Mouse (Mus musculus) neural tube, embryonic 15.5 days (tissue): ENCODE data around the gene Gm11020. TPM values are rescaled to one million over a fixed set of nuclear protein-coding genes. Genes with fewer than 3 reads are reported as not detected.

Experiments
- ATAC-seq: fragments of 200-750 bp; cut with Nextera tagmentation; 2 replicates; pipeline ENCODE4 v1.8.0; 2017; ENCODE audit warnings: mild to moderate bottlenecking, moderate TSS enrichment, moderate library complexity; ENCODE audit not compliant: low FRiP score
- H3K27ac ChIP-seq: fragments of 300-500 bp; sonication (generic); replicated peaks from 2 replicates; pipeline ENCODE4 v1.5.1; 2015; ENCODE audit warnings: mild to moderate bottlenecking, inconsistent platforms
- H3K27me3 ChIP-seq: fragments of 300-500 bp; sonication (generic); replicated peaks from 2 replicates; pipeline ENCODE4 v1.6.1; 2015; ENCODE audit warnings: inconsistent platforms
- H3K36me3 ChIP-seq: fragments of 300-500 bp; sonication (generic); 2 replicates; pipeline ENCODE4 v1.6.1; 2015; ENCODE audit warnings: inconsistent platforms
- H3K4me1 ChIP-seq: fragments of 300-500 bp; sonication (generic); 2 replicates; pipeline ENCODE4 v1.6.1; 2015; ENCODE audit warnings: inconsistent platforms
- H3K4me2 ChIP-seq: fragments of 300-500 bp; sonication (generic); 2 replicates; pipeline ENCODE4 v1.6.1; 2015; ENCODE audit warnings: inconsistent platforms, mild to moderate bottlenecking, moderate library complexity
- H3K4me3 ChIP-seq: fragments of 300-500 bp; sonication (generic); replicated peaks from 2 replicates; pipeline ENCODE4 v1.5.1; 2015; ENCODE audit warnings: mild to moderate bottlenecking, inconsistent platforms
- H3K9ac ChIP-seq: fragments of 300-500 bp; sonication (generic); replicated peaks from 2 replicates; pipeline ENCODE4 v1.6.1; 2015; ENCODE audit warnings: mild to moderate bottlenecking, inconsistent platforms
- H3K9me3 ChIP-seq: fragments of 300-500 bp; sonication (generic); replicated peaks from 2 replicates; pipeline ENCODE4 v1.6.1; 2016; ENCODE audit warnings: inconsistent platforms
- WGBS: fragments of 180-500 bp; shearing (Covaris S2); methylation state at CpG from one replicate; pipeline ENCODE4 v1.1.7; 2015; ENCODE audit warnings: mixed read lengths; 5-methylcytosine and 5-hydroxymethylcytosine counted together
- polyA plus RNA-seq: library from polyadenylated mRNA; unstranded; fragments of >200 nt; fragmentation: Nextera tagmentation; extraction: Ambion mirVana; gene quantifications from 2 replicates; pipeline ENCODE4 v1.2.1, GENCODE M21; 2015

The Gm11020 gene
- polyA plus RNA-seq, 1 experiment from 2014 or later: not detected

DNA sequence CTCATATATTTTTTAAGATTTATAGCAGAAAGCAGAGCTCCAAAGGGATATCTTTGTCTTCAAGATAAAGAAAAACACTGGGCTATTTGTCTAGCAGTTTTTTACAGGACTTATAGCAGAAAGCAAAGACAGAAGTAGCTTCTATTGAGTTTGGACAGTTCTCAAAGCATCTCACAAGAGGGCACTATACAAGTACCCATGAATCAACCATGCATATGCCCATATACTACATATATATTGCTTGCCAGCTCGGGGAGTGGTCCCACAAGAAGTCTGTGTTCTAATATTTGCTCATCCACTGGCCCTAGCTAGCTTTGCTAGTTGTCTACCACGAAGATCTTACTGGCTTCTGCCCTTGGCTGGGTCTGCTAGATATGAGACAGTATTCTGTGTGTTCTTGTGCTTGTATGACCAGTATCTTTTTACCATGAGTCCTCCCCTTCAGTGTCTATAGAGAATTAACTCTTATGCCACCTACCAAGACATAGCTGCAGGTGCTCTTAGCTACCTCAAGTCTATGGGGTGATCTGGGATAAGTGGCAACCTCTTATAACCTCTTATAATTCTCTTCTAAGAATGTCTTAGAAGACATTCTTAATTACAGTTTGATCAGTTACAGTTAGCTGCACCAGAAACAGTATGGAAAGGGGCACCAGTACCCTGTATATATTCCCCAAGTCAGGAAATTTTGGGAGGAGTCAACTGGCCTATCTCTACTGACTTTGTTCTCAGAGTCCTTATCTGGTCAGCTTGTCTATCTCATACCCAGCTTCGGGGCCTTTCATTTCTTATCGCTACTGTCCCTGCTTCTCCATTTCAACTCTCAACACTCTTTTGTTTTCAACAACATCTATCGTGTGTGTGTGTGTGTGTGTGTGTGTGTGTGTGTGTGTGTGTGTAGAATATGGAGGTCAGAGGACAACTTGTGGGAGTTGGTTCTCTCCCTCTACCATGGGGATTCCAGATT, 11.6 kb downstream of the Gm11020 start:
- Histone ChIP-seq H3K4me1 (no peaks in the 10 kb centered on the region), H3K4me3 (no peak overlapping the region), H3K27me3 (no peaks in the 10 kb centered on the region), H3K36me3 (no peaks in the 10 kb centered on the region), H3K27ac (no peak overlapping the region), H3K9ac (no peak overlapping the region), H3K9me3 (no peaks in the 10 kb centered on the region), H3K4me2 (no peak overlapping the region)
- ATAC-seq: no peak
- 83% methylated on average over 5 of the region's 5 CpGs for WGBS

DNA sequence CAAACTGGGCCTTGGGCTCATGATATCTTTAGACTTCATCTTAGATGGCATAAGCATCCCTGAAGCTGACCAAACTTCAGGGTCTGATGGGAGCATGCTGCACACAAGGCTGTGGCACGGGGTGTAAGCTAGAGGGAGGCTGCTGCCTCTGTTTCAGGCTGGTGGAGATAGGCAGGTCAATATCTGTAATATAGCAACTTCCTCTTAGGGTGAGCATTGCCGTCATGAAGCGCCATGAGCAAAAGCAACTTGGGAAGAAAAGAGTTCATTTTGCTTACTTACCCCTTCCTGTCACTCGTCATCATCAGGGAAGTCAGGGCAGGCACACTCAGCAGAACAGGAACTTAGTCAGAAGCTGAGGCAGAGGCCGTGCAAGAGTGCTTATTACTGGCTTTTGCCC, 12.4 kb downstream of the Gm11020 start:
- Histone ChIP-seq H3K27me3 (no peaks in the 10 kb centered on the region), H3K9ac (no peak overlapping the region), H3K9me3 (no peaks in the 10 kb centered on the region), H3K27ac (no peak overlapping the region), H3K4me3 (no peak overlapping the region), H3K4me1 (no peaks in the 10 kb centered on the region), H3K4me2 (no peak overlapping the region), H3K36me3 (no peaks in the 10 kb centered on the region)
- ATAC-seq: no peak
- 76% methylated on average over 5 of the region's 5 CpGs for WGBS

DNA sequence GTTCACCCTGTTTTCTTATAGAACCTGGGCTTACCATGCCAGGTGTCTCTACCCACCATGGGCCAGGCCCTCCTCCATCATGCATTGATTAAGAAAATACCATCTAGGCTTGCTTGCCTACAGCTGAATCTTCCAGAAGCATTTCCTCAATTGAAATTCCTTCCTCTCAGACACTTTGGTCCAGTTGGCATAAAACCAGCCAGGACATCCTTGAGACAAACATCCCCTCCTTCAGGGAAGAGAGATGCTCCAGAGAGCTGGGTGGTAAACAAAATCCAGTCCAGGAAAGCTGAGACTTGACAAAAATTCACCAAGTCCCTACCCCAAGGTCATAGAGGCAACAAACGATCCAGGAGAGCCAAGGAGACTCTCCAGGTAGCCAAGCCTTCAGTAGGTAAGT, 12.8 kb downstream of the Gm11020 start:
- WGBS: 75% methylated on average over 1 of the region's 1 CpGs
- Histone ChIP-seq H3K4me1 (peaks cover under 1% of the 10 kb centered on the region; the same call in 1 of the 2 replicates), H3K36me3 (no peaks in the 10 kb centered on the region), H3K9ac (no peak overlapping the region), H3K4me2 (no peak overlapping the region), H3K9me3 (no peaks in the 10 kb centered on the region), H3K27ac (no peak overlapping the region), H3K4me3 (no peak overlapping the region), H3K27me3 (no peaks in the 10 kb centered on the region)
- ATAC-seq: no peak

DNA sequence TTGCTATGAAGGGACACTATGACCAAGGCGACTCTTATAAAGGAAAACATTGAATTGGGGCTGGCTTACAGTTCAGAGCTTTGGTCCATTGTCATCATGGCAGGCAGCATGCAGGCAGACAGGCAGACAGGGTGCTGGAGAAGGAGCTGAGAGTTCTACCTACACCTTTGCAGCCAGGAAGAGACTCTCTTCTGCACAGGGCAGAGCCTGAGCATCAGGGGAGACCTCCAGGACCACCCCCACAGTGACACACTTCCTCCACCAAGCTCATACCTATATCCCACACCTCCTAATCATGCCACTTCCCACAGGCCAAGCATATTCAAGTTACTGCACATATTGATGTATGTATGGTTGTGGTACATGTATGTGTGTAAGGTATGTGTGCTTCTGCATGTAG, 15.4 kb downstream of the Gm11020 start:
- no peak overlapping the region for H3K27ac ChIP-seq
- H3K27me3 ChIP-seq: no peaks in the 10 kb centered on the region
- no peaks in the 10 kb centered on the region for H3K36me3 ChIP-seq
- peaks cover 25% of the 10 kb centered on the region for H3K4me1 ChIP-seq
- no peaks in the 10 kb centered on the region for H3K9me3 ChIP-seq
- no peak for ATAC-seq
- H3K4me3 ChIP-seq: no peak overlapping the region
- 94% methylated on average over 1 of the region's 1 CpGs for WGBS
- no peak overlapping the region for H3K4me2 ChIP-seq
- no peak overlapping the region for H3K9ac ChIP-seq

DNA sequence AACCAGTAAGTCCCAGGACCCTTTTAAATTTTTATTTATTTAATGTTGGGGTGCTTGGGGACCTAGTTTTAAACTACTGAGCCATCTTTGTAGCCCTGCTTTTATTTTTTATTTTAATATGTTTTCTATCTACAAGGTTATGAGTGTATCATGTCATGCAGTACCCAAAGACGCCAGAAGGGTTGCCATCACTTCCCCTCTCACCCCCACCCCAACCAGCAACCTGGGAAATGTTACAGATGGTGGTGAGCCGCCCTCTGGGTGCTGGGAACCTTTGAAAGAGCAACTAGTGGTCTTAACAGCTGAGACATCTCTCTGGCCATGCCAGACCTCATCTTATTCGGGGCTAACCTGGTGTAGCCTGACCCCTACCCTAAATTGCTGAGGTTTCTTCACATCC, 16.5 kb downstream of the Gm11020 start:
- Histone ChIP-seq H3K36me3 (no peaks in the 10 kb centered on the region), H3K27me3 (no peaks in the 10 kb centered on the region), H3K9ac (no peak overlapping the region), H3K9me3 (no peaks in the 10 kb centered on the region), H3K27ac (no peak overlapping the region), H3K4me3 (no peak overlapping the region), H3K4me2 (no peak overlapping the region), H3K4me1 (peaks cover 27% of the 10 kb centered on the region)
- 59% methylated on average over 3 of the region's 3 CpGs for WGBS
- ATAC-seq: no peak

DNA sequence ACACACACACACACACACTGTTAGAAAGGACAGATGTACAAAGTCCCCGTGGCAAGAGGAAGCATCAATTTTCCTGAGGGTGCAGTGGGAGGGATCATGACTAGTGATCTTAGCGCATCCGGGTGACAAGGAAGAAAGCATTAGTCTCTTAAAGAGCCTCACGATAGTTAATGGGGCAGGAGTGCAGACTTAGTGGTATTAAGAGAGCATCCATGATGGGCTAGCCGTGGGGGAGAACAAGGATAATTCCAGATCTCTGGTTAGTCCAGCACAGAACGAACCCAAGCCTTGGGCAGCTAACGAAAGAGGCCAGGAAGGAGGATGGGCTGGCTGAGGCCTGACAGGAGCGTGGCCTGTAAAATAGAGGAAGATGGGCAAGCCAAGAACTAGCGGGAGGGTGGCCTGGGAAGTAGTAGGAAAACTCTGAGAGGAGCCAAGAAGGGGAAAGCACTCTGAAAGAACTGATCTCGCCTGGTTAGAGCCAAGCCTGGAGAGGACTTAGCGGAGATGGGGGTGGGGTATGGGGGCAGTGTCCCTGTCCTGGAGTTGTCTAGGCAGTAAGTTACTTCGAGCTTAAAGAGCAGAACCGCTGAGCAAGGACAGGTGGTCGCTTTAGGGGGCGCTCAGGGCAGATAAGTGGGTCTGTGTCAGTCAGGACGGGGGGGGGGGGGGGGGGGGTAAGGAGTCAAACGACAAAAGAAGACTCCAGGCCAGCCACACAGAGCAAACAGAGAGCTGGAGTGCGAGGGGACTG, 18.0 kb downstream of the Gm11020 start, which contains the start of gene Cmtm3:
Gene Cmtm3, plus strand, starts transcription at position 182 of the 754 bp plus-strand sequence.
- peak within 1 kb of the TSS; percentile 72 for H3K27ac ChIP-seq

DNA sequence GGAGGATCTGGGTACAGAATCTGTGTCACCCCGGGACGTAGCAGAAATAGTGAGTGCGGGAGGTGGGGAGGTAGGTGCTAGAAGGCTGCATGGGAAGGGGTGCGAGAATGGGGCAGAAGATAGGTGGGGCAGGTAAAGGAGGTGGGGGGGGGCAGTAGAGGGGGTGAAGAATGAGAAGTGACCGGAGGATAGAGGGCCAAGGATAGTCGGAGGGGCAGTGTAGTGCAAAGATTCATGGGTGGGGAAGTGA, 18.5 kb downstream of the Gm11020 start:
- ATAC-seq: peak; percentile 4; the same call in 1 of the 2 replicates
- Histone ChIP-seq H3K27me3 (no peaks in the 10 kb centered on the region), H3K4me3 (peak overlapping the region; percentile 56), H3K27ac (peak overlapping the region; percentile 72), H3K9ac (peak overlapping the region; percentile 55), H3K36me3 (no peaks in the 10 kb centered on the region), H3K4me1 (peaks cover 33% of the 10 kb centered on the region), H3K4me2 (peak overlapping the region; percentile 94), H3K9me3 (no peaks in the 10 kb centered on the region)
- WGBS: 3% methylated on average over 6 of the region's 6 CpGs

More for the DNA sequence above, 18.0 kb downstream of the Gm11020 start, which contains the start of gene Cmtm3:
- Histone ChIP-seq H3K27me3 (no peaks in the 10 kb centered on the region), H3K4me2 (peak within 1 kb of the TSS; percentile 94), H3K4me3 (peak within 1 kb of the TSS; percentile 56), H3K9me3 (no peaks in the 10 kb centered on the region), H3K4me1 (peaks cover 33% of the 10 kb centered on the region), H3K9ac (peak within 1 kb of the TSS; percentile 55), H3K36me3 (no peaks in the 10 kb centered on the region)
- 0 out of 2 replicates have a peak, but pooled peaks have one; percentile 2 for ATAC-seq
- 17% methylated on average over 18 of the region's 18 CpGs for WGBS

DNA sequence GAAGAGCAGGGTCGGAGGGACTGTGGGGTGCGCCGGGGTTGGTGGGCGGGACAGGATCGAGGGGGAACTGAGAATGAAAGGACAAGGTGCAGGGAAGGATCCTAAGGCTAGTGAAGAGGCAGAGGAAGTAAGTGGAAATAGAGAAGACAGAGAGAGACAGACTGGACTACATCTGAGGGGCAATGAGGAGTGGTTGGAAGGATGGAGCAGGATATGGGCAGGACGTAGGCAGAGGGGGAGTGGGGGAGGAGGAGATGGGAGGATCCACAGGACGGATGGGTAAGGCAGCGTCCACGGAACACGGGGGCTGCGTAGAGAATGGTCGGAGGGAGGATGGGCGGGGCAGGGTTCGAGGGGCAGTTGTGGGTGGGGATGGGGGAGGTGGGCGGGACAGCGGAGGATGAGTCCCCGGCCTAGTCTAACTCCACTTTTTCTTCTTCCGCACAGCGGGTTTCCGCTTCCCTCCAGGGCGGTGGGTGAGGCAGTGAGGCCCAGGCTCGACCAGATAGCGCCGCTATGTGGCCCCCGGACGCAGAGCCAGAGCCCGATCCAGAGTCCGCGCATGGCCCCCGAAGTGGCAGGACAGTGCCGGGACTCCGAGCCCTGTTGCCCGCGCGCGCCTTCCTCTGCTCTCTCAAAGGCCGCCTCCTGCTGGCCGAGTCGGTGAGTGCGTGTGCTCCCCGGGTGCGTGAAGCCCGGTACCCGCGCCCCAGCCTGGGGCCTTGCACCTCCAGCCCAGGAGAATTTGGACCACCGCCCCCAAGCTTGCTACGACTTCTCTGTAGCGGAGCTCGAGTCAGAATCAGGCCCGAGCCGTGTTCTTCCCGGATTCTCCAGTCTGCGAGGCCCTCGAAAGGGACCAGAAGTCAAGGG, 19.1 kb downstream of the Gm11020 start:
- ATAC-seq: peak; percentile 76
- Histone ChIP-seq H3K9me3 (no peaks in the 10 kb centered on the region), H3K27ac (peak overlapping the region; percentile 72), H3K4me1 (peaks cover 33% of the 10 kb centered on the region), H3K27me3 (no peaks in the 10 kb centered on the region), H3K9ac (peak overlapping the region; percentile 55), H3K4me3 (peak overlapping the region; percentile 56), H3K36me3 (no peaks in the 10 kb centered on the region), H3K4me2 (peak overlapping the region; percentile 94)
- WGBS: under 1% methylated on average over 38 of the region's 54 CpGs

DNA sequence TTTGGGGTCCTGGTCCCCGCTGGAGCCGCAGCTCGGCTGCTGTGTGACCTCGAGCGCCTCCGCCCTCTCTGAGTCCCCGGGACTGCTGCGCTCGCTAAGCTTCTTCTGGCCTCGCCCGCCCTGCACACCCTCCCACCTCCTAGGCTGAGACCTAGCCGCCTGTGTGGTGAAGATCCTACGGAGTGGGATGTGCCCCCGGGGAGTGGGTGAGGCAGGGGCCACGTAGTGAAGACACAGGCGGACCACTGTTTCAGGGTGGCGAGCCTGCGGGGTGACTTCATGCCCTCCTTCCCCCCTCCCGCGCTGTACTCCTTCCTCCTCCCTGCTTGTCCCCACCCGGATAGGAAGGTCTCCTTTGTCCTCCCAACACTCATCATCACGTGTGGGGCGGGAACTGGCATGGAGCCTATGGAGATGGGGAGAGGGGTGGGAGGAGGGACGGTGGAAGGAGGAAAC, 19.8 kb downstream of the Gm11020 start:
- no peaks in the 10 kb centered on the region for H3K27me3 ChIP-seq
- under 1% methylated on average over 24 of the region's 24 CpGs for WGBS
- peak overlapping the region; percentile 55 for H3K9ac ChIP-seq
- no peaks in the 10 kb centered on the region for H3K36me3 ChIP-seq
- no peaks in the 10 kb centered on the region for H3K9me3 ChIP-seq
- peak; percentile 61 for ATAC-seq
- H3K4me3 ChIP-seq: peak overlapping the region; percentile 56
- H3K27ac ChIP-seq: peak overlapping the region; percentile 72
- H3K4me2 ChIP-seq: peak overlapping the region; percentile 94
- peaks cover 33% of the 10 kb centered on the region for H3K4me1 ChIP-seq

DNA sequence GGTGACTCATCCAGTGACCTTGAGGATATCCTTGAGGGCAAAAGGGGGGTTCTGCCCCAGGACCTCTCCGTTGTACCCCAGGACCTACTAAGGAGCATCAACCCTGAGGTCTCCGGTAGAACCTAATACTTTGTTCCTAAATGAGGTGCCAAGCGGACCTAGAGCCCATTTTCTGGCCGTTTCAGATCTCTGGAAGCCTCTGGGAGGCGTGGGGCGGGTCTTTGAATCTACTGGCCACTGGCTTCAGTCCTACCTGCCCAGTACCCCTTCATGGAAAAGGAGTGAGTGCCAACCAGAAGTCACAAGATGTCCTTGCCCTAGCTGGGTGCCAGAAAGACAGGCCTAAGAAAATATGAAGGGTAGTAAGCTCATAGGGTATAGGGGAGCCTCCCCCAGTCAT, 20.3 kb downstream of the Gm11020 start:
- Histone ChIP-seq H3K9me3 (no peaks in the 10 kb centered on the region), H3K27ac (0 out of 2 replicates have a peak overlapping the region, but pooled peaks have one; percentile 23), H3K4me1 (peaks cover 33% of the 10 kb centered on the region), H3K36me3 (no peaks in the 10 kb centered on the region), H3K4me3 (peak overlapping the region; percentile 56), H3K9ac (no peak overlapping the region), H3K27me3 (no peaks in the 10 kb centered on the region), H3K4me2 (peak overlapping the region; percentile 94)
- 39% methylated on average over 6 of the region's 6 CpGs for WGBS
- no peak for ATAC-seq

DNA sequence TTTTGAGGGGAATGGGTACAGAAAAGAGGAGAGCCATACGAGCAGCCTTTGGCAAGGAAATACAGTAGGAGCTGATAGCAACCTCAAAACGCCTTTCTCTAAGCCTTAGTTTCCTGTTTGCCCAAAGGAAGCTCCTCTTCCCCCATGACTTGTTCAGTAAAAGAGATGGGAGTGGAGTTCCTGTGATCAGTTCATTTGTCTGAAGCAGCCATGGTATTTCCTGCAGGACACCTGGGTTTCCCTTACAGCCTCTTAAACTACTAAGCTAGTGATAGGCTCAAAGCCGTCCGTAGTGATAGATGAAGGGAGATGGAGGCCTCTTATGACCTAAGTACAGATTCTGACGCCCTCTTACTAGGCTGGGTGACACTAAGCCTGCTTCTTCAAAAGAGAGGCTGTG, 21.1 kb downstream of the Gm11020 start:
- Histone ChIP-seq H3K9me3 (no peaks in the 10 kb centered on the region), H3K4me1 (peaks cover 33% of the 10 kb centered on the region), H3K4me3 (no peak overlapping the region), H3K27me3 (no peaks in the 10 kb centered on the region), H3K27ac (no peak overlapping the region), H3K9ac (no peak overlapping the region), H3K4me2 (no peak overlapping the region), H3K36me3 (0 out of 2 replicates have a peak, but pooled peaks cover under 1% of the 10 kb centered on the region)
- ATAC-seq: no peak
- WGBS: 81% methylated on average over 5 of the region's 5 CpGs
